ENCODE assay signal across 8 mouse cellular contexts in the genomic region with DNA sequence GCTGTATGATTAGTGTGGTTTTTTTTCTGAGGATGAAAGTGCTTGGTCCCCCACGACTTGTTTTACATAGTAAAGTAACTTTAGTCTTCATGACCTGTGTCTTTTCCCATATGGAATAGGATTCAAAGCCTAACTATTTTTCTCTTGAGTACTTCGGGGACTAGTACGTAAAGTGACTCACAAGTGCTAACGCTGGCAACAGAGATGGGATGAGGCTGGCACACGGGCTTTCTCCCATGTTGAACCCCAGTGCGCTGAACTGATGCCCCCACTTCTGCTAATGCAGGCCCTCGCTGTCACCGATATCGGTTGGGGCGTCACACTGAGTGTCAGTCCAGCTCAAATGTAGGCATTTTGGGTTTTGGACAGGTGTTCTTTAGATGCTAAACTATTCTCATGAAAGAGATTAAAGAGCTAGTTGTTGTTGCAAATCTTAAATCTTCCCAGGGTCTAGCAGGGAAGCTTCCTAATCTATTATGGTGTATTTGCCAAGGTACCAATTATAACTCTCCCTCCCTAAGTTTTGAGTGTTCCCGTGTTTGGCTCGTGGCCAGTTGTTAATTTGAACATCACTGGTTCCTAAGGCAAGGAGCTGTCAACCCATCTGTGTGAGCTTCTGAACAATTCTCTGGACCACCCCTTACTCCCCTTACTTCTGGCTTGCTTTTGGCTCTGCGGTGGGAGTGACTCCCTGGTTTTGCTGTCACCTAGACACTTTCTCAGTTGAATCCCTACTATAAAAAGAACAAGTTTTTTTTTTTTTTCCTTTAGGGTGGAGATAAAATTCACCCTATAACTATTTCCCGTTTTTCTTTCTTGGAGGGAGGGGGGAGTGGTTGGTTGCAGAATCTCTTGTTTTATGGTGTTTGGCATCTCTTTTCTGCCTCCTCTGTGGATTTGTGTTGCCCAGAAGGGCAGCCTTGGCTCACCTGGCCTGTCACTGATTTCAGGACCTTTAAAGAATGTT. TPM values are rescaled to one million over a fixed set of nuclear protein-coding genes. Genes with fewer than 3 reads are reported as not detected.
DNase-seq lines count a peak whose midpoint lies in the region; ATAC-seq lines count a peak whose summit lies in the region.

No protein-coding gene starts in this region.

- no peaks in the 10 kb centered on the region for H3K36me3 ChIP-seq in hindbrain, embryonic 12.5 days
- H3K36me3 ChIP-seq in midbrain, embryonic 11.5 days (ENCODE audit: control insufficient read depth, insufficient read depth, low read length) = no peaks in the 10 kb centered on the region

- H3K4me1 ChIP-seq in brown adipose tissue, adult 24 weeks (ENCODE audit: control insufficient read depth, insufficient read depth, insufficient read length, low read length) = peaks cover 6% of the 10 kb centered on the region; the same call in 1 of the 2 replicates
- H3K4me1 ChIP-seq in hindbrain, embryonic 12.5 days = peaks cover 30% of the 10 kb centered on the region
- peaks cover 23% of the 10 kb centered on the region for H3K4me1 ChIP-seq in midbrain, embryonic 11.5 days (ENCODE audit: control insufficient read depth, insufficient read depth, low read length)

- WGBS in hindbrain, embryonic 12.5 days = 71% methylated on average over 14 of the region's 14 CpGs
- WGBS in midbrain, embryonic 11.5 days = 67% methylated on average over 14 of the region's 14 CpGs

- no peaks in the 10 kb centered on the region for H3K27me3 ChIP-seq in hindbrain, embryonic 12.5 days
- no peaks in the 10 kb centered on the region for H3K27me3 ChIP-seq in midbrain, embryonic 11.5 days (ENCODE audit: control insufficient read depth, insufficient read depth, low read length)

- ATAC-seq in hindbrain, embryonic 12.5 days (ENCODE audit: low FRiP score) = no peak
- no peak for ATAC-seq in midbrain, embryonic 11.5 days (ENCODE audit: low FRiP score)

- DNase-seq in heart, adult 11 months = peak; percentile 93
- DNase-seq in heart, adult 9 months (ENCODE audit: low spot score in 2 of 2) = no peak
- no peak for DNase-seq in midbrain, embryonic 11.5 days (ENCODE audit: low spot score, missing footprints)
- DNase-seq in cerebellum, postnatal 4 days (ENCODE audit: low spot score in 2 of 2) = no peak
- no peak for DNase-seq in urinary bladder, adult 18-20 months (ENCODE audit: low spot score in 2 of 2)
- no peak for DNase-seq in kidney, adult 18-20 months

- no peaks in the 10 kb centered on the region for H3K9me3 ChIP-seq in hindbrain, embryonic 12.5 days (replicated peaks)
- no peaks in the 10 kb centered on the region for H3K9me3 ChIP-seq in midbrain, embryonic 11.5 days (ENCODE audit: control insufficient read depth, low read length)

- H3K27ac ChIP-seq in brown adipose tissue, adult 24 weeks (replicated peaks; ENCODE audit: low read depth, low read length) = no peak overlapping the region
- H3K27ac ChIP-seq in hindbrain, embryonic 12.5 days = no peak overlapping the region
- no peak overlapping the region for H3K27ac ChIP-seq in midbrain, embryonic 11.5 days (ENCODE audit: low read depth, low read length)

- H3K4me2 ChIP-seq in hindbrain, embryonic 12.5 days (replicated peaks) = peak overlapping the region; percentile 86
- peak overlapping the region; percentile 80 for H3K4me2 ChIP-seq in midbrain, embryonic 11.5 days

- no peak overlapping the region for H3K9ac ChIP-seq in hindbrain, embryonic 12.5 days
- peak overlapping the region; percentile 16; the same call in 1 of the 2 replicates for H3K9ac ChIP-seq in midbrain, embryonic 11.5 days (ENCODE audit: low read length)

- peak overlapping the region; percentile 94 for H3K4me3 ChIP-seq in brown adipose tissue, adult 24 weeks (ENCODE audit: insufficient read depth, low read depth, low read length)
- H3K4me3 ChIP-seq in hindbrain, embryonic 12.5 days = peak overlapping the region; percentile 88; the same call in 1 of the 2 replicates
- H3K4me3 ChIP-seq in midbrain, embryonic 11.5 days (ENCODE audit: low read depth, low read length) = peak overlapping the region; percentile 80; the same call in 1 of the 2 replicates

RNA-seq across cellular contexts. Expression of a gene that starts 2.2 kb away (rescaled TPM):
- polyA plus RNA-seq in brown adipose tissue, adult 24 weeks (2012; ENCODE audit: insufficient read depth, insufficient read length, missing spikeins) = 7.2 and 8.1 TPM in 2 replicates
- 26.5 and 30.1 TPM in 2 replicates for polyA plus RNA-seq in hindbrain, embryonic 12.5 days (2016; fragmentation: Nextera tagmentation; extraction: Ambion mirVana)
- polyA plus RNA-seq in midbrain, embryonic 11.5 days (2014; fragmentation: Nextera tagmentation; extraction: Ambion mirVana) = 17.0 and 17.6 TPM in 2 replicates
